Mouse (Mus musculus): ENCODE results near the gene Prkcz.

The Prkcz gene

DNA sequence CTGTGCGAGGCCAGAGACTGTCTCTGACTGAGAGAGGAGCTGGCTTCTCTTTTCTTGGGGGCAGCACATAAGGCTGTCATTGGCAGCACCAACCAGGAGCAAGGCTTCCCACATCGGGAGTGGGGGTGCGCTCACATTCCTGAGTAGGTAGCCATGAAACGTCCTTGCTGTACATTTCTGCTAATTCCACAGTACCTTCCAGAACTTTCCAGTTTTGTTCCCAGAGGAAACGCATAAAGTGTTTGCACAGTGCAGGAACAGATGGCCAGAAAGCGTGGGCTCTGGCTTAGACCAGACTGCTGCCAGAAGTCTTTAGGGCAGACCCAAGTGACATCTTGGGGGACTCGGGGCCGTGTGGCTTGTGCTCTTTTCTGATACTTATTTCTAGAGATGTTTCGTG, 77.6 kb downstream of the Prkcz start:
- in situ Hi-C loops (cut with MboI, MseI) = no loop called here

DNA sequence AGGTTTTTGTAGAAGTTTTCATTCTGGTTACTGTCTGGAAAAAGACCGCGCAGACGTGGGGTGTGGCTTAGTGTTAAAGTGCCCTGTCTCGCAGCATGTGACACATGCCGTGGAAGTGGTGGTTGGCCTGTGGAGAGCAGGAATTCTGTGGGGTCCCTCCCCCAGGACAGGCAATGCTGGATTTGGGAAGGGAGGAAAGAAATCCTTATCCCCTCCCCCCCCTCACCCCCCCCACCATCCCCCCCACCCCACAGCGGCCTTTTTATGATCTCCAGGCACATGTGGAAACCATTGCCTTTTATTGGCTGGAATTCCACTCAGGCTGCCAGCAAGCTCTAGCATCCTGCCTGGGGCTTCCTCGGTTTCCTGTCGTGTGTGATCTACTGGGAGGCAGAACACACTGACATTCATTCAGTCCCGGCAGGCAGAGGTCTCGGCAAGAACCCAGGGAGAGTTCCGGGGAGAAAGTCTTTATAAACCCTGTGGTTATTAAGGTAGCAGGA, 78.1 kb downstream of the Prkcz start:
- in situ Hi-C loops (cut with MboI, MseI) = no loop called here

DNA sequence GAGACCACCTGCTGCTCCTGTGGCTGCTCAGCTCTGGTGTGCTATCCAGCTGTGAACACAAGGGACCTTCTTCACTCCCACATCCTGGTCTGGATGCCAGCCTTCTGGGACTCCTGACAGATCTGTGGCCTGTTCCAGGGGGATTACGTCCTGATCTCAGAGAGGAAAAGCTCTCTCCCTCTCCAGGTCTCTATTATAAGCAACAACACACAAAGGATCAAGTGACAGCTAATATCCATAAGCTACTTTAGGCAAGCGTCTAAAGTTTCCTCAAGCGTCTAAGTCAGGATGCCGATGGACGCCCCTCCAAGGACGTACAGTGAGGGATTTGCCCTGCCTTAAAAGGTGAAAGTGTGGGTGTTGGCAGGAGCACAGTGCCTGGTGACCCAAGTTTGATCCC, 78.9 kb downstream of the Prkcz start:
- in situ Hi-C loops (cut with MboI, MseI) = no loop called here

DNA sequence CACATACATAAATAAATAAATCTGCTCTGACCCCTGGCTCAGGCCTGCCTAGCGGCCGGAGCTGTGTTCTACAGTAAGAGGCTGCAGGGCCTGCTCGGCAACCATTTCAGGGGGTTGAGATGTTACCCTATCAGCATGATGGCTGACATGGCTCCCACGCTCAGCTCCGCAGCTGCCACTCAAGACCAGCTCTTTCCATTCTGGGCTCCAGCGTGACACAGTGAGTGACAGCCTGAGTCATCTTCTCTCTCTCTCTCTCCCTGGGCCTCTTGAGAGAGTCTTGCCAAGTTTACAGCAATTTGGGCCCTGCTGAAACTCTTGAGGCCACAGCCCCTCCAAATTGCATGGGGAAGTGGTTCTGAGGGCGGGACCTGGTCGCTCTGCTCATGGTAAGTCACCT, 79.5 kb downstream of the Prkcz start:
- in situ Hi-C loops (cut with MboI, MseI) = no loop called here

DNA sequence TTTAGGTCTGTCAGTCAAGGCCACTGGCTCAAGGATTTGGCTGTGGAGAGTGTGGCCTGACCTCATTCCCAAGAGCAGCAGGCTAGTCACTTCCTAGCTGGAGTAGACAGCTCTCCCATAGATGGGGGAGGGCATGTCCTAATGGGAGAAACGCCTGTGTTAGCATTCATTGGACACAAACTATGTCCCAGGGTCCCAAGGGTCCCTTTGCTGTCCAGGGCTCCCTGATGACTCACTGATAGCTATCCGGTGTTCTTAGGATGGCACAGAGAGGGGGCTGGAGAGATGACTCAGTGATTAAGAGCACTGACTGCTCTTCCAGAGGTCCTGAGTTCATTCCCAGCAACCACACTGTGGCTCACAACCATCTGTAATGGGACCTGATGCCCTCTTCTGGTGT, 79.9 kb downstream of the Prkcz start:
- in situ Hi-C loops (cut with MboI, MseI) = no loop called here

DNA sequence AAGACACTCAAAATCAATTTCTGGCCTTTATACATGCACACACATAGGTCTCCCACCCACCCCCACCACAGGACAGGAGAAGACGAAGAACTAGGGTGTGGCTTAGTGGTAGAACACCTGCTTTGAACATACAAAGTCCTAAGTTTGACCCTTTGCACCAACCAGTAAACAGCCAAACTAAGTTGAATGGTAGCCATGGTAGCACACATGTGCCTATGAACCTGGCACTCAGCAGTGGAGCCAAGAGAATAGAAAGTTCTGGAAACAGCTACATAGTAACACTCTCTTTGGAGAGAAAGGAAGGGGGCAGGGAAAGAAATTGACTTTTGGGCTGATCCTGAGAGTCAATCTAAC, 80.4 kb downstream of the Prkcz start:
- in situ Hi-C loops (cut with MboI, MseI) = no loop called here

DNA sequence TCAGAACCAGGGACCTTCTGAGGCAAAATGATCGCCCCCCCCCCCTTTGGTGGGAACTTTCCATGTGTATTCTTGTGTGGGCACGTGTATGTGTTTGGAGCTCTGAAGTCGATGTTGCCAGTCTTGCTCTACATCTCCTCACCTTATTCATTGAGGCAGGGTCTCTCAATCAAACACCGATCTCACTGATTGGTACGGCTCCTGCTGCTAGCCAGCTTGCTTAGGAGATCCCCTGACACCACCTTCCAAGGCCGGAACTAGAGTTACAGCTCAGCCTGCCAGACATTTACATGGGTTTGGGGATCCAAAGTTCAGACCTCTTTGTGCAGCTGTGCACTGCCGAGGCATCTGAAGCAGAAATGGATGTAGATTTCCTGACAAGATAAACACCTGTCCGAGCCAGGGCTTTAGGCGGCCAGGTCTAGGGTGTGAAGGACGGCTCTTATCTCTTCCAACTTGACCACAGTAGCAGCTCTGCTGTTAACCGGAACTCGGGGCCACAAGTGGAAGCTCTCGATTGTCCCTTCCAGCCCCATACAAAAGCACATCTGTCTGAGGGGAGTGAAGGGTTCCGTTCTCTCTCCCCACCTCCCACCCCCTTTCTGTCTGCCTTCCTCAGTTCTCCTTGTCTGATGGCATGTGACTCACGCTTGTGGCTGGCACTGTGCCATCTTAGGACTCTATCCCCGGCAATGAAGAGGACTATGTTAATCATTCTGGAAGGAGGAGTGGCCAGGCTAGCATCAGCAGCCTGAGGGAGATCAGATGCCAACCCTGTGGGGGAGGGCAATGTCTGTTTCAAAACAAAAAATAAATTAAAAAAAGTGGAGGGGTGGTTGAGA, 81.0 kb downstream of the Prkcz start:
- in situ Hi-C loops (cut with MboI, MseI) = no loop called here

DNA sequence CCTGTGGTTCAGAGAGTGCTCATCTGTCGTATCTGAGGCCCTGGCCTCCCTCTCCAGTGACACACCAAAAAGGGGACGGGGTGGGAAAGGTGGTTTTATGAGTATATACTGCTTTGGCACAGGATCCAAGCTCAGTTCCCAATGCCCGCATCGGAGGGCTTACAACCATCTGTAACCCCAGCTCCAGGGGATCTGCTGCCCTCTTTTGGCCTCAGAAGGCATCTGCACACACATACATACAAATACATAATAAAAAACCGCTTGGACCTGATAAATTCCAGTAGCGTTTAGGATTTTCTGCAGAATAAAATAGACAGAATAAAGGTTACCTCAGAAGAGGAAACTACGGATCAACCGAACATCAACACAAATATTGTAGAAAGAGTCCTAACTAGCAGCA, 82.1 kb downstream of the Prkcz start:
- in situ Hi-C loops (cut with MboI, MseI) = no loop called here

DNA sequence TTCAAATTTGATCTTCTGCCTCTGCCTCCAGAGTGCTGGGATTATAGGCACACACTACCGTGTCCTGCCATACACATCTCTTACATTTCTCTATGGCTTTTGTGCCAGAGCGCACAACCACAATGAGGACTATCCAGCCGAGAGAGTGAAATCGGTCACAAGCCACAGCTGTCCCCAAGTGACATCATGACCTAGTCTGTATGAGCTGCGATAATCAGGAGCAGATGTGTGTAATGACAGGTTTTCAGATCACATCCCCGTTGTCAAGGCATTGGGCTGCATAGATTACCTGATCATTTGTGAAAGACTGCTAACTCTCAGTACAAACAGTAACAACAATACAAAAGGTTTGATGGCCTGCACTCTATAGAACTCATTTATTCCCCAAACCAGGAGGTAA, 83.2 kb downstream of the Prkcz start:
- in situ Hi-C loops (cut with MboI, MseI) = no loop called here

DNA sequence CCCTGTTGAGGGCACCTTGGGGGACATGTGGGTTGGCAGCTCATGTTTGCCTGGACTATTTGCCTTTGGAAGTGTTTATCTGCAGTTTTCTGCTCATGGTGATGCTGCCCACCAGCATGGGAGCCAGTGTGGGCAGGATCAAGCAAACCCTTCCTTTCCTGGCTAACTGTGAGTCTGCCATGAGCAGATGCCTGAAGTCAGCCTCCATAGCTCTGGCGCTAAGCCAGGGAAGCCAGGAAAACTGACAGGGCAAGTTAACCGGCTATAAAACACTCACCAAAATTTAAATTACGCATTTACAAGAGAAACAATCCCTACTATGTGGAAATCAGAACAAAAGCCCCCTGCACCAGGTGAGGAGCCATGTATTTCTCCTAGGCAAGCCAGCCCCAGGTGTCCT, 86.3 kb downstream of the Prkcz start:
- in situ Hi-C loops (cut with MboI, MseI) = no loop called here

DNA sequence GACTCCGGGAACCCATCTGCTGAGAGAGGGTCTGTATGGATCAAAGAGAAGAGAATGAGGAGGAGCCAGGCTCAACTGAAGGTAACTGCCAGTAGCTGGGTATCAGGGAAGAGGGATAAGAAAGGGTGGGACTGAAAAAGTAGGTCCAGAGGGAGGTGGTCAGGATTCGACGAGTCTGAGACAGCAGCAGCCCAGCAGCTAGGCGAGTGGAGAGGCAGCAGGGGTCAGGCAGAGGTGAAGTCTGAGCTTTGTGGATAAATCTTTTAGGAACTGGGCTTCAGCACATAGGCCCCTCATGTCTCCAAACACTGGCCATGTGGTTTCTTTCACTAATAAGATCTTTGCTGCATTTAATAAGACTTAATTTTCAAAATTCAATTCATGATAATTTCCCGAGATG, 86.7 kb downstream of the Prkcz start:
- in situ Hi-C loops (cut with MboI, MseI) = no loop called here

DNA sequence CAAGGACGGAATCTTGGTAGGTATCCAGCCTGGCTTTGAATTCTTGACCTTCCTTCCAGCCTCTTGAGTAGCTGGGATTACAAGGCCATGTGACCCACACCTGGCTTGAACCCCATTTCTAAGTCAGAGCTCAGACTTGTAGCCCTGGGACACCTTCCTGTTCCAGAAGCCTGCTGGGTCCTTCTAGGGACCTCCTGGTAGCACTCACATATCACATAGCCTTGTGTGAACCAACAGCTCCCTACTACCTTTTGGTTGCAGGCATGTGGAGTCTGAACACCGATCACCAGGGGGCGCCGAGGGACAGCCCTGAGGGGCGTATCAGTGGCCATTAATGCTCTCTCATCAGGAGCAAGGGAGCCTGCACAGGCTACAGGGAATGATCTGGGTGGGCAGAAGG, 92.8 kb downstream of the Prkcz start:
- in situ Hi-C loops (cut with MboI, MseI) = no loop called here

DNA sequence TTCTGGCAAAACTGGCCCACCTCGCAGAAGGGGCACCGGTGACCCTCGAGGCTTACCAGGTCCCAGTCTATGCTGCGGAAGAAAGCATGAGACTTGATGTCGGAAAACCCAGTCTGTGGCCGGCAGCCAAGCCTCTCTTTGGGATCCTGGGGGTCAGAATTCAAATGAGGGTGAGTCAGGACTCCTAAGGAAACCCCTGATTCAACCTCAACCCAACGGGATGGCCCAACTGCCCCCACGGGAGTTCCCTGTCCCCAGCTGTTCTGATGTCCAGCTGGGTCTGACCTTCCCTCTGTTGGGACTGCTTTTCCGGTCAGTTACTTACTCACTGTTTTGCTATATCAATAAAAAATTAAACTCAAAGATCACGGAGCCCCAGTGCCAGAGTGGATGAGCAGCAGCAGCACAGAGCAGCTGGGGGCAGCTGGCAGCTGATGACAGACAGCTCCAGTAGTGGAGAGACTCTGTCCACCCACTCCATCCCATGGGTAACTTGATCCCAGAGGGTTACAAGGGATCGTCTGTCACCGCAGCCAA, 93.5 kb downstream of the Prkcz start:
- in situ Hi-C loops (cut with MboI, MseI) = no loop called here

DNA sequence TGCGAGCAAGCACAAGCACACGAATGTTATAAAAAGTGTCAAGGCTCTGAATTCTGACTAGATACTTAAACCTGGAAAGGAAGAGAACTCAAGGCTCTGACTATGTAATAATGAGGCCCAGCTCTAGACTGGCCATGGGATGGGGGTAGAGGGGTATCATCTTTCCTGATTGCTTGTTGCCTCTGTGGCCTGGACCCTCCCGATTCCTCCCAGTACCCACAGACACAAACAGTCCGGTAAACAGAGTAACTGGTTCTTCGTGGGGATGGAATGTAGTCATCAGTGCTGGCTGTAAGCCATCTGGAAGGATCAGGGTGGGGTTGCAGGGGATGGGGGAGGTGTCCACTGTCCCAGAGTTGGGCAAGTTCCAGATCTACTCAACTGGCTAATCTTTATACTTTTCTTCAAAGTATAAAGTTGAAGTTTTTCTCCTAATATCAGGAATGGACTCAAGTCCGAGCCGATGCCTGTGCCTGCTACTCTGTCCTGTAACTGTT, 94.1 kb downstream of the Prkcz start:
- in situ Hi-C loops (cut with MboI, MseI) = no loop called here

DNA sequence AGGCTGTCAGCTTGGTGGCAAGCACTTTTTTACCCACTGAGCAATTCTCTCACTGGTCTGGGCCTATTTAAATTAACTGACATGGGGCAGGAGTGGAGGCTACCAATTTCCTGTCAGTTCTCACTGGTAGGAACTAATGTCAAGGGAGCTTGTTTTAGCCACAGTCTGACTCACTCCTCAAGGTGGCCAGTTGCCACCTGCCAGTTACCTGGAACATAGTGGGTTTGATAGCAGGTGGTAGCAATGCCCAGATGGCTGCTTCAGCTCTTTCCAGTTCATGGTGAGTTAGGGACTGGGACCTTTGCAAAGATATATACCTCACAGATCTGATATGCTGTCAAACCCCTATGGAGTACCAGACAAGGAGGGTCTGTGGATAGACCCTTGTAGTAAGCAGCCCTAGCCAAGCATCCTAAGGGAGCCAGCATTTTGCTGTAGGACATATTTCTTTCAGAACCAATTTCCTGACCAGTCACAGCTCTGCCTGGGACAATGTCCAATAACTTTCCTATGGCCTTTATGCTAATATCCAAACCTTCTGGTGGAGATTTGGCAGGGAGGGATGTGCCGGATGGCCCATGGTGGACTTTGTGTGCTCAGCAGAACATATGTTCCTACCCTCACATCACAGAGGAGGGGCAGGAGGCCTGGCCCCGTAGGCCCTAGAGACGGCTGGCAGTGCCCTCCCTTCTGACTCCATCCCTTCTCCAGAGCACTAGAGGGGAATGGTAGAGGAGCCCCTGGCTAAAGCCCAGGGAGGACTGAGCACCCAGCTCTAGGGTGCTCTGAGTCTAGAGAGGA, 96.4 kb downstream of the Prkcz start:
- in situ Hi-C loops (cut with MboI, MseI) = no loop called here

DNA sequence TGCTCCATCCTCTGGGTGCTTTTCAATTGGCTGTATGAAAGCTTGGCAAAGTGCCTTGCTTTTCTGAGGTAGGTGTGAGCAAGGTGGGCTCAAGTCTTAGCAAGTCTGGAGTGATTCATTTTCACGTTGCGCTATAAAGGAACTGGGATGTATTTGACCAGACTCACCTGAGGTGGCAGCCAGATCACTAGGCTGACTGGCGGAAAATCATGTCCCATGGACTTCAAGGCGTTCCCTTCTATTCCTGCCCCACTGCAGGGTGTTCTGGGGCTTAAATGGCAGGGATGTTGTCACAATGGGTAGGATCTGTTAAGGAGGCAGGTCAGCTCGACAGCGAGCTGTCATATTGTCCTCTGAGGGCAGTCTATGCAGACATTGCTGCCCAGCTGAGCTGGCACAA, 108.9 kb downstream of the Prkcz start:
- in situ Hi-C loops (cut with MboI, MseI) = no loop called here

DNA sequence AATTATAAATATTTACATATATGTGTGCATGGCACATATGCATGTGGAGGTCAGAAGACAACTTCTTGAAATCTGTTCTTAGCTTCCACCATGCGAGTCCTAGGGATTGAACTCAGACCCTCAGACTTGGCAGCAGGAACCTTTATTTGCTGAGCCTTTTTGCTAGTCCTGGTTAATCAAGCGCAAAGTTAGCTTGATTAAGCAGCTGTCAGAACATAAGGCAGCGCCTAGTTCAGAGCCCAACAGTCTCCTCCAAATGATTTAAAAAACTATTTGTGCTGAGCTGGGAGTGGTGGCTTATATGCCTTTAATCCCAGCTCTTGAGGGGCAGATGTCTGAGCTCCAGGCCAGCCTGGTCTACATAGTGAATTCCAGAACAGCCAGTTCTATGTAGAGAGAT, 110.0 kb downstream of the Prkcz start:
- in situ Hi-C loops (cut with MboI, MseI) = no loop called here

DNA sequence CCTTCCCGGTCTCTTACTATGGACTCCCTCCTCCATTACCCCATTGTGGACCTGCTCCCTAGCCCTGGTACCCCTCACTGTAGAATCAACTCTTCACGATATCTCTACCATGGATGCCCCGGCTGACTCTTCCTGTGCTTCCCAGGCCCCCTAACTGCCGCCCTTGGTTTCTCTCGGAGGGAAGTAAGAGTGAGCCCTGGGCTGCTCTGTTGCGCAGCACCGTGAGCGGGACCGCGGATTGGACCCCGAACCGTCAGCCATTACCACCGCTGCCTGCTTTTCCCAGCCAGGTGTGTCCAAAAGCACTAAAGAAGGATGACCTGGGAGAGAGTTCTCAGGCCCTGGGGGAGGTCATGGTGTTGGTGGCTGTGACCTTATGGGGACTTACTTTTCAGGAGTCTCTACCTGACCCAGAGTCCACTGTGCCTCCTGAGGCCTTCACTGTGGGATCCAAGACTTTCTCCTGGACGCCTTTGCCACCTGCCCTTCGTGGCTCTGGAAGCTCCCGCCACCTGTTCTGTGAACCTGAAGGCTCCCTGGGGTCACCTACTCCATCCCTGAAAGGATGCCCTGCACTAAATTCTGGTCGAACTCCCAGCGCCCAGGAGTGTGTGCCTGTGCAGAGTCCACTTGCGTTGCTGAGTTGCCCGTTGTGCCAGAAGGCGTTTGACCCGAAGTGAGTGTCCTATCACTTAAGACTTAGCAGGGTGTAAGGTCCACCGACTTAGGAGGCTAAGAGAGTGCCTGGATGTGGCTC, 110.6 kb downstream of the Prkcz start:
- in situ Hi-C loops (cut with MboI, MseI) = no loop called here

DNA sequence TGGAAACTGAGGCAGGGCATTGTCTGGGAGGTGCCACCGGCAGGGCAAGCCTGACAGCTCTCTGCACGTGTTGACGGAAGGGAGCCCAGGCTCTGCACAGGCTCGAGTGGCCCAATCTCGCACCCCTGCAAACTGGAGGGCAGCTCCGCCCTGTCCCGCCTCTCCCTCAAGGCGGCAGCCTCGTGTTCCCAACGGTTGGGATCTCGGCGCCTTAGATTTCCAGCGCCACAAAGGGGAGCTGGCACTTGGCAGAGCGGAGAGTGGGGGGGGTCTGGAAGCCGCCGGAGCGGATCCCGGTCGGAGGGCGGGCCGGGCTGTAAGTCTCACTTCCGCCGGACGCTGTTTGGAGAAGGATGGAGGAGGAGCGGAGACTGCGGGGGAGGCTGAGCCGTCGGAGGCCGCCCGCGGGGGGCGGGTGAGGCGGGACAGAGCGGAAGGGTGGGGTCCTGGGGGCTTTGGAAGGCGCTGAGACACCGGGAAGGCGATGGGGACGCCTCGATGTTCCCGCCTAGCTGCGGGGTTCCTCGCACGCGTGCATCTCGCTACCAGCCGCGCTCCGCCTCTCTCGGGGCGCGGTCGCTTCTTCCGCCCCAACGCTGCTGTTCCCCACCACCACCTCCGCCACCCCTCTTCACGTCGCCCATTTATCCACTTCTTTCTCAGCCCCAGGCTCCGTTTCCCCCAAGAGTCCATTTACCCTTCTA, 111.4 kb downstream of the Prkcz start, which contains the start of gene Faap20:
Gene Faap20, plus strand, starts transcription at position 155 of the 704 bp plus-strand sequence.
- in situ Hi-C loops (cut with MboI, MseI) = loop anchor here (5.0 kb wide), 2 partner anchors 42 to 152 kb away; no protein-coding TSS in a partner anchor

DNA sequence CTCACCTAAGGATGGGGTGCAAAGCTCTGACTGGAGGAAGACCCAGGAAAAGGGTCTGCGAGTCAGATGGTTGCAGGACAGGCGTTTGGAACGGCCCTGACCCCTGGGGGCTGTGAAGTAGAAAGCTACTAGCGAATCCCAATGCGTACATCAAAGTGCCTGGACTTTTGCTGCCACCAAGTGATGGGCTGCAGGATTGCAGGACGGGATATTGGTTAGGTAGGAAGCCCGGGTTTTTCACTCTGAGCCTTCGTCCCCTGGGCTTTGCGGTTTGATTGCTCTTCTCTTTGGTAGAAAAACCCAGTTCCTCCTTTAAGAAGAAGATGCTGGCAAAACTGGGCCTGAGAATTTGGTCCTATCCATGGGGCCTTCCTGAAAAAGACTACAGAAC, 111.9 kb downstream of the Prkcz start:
- in situ Hi-C loops (cut with MboI, MseI) = loop anchor here (5.0 kb wide), 2 partner anchors 42 to 152 kb away; no protein-coding TSS in a partner anchor

DNA sequence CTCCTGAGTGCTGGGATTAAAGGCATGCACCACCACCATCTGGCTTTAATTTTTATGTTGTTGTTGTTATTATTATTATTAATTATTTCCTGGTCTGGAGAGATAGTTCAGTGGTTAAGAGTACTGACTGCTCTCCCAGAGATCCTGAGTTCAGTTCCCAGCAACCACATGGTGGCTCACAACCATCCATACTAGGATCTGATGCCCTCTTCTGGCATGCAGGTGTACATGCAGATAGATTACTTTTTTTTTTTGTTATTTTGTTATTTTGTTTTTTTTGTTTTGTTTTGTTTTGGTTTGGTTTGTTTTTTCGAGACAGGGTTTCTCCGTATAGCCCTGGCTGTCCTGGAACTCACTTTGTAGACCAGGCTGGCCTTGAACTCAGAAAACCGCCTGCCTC, 113.1 kb downstream of the Prkcz start:
- in situ Hi-C loops (cut with MboI, MseI) = loop anchor here (5.0 kb wide), 2 partner anchors 41 to 151 kb away; no protein-coding TSS in a partner anchor

Data from T-helper 1 cell (primary cell).